Mouse (Mus musculus): ENCODE data around the gene Ttc9. TPM values are rescaled to one million over a fixed set of nuclear protein-coding genes. Genes with fewer than 3 reads are reported as not detected.
A peak's percentile ranks its signal among the peaks of the same experiment; 100 is the strongest.

Ttc9 gene
- polyA plus RNA-seq, 1 experiment from 2014 or later = not detected

- H3K4me1 ChIP-seq (ENCODE audit: insufficient read depth) = no peaks in the 10 kb centered on the region
- DNase-seq (no peak), ATAC-seq (no peak)
- no peaks in the 10 kb centered on the region for H3K27me3 ChIP-seq (ENCODE audit: insufficient read depth, low read length)
- no peaks in the 10 kb centered on the region for H3K9me3 ChIP-seq (ENCODE audit: low read length)
- no peak overlapping the region for H3K4me3 ChIP-seq (ENCODE audit: low read depth, low read length)
- H3K4me2 ChIP-seq (ENCODE audit: low read depth, low read length) = no peak overlapping the region
- no peaks in the 10 kb centered on the region for H3K36me3 ChIP-seq (replicated peaks; ENCODE audit: insufficient read depth, low read length)
- WGBS (ENCODE audit: insufficient replicate concordance) = 78% methylated on average over 6 of the region's 6 CpGs
- no peak overlapping the region for H3K9ac ChIP-seq (replicated peaks)
- TF ChIP-seq CTCF (IDR thresholded peaks at IDR 0.05; ENCODE audit: low read depth) (no peak), EP300 (IDR thresholded peaks at IDR 0.05; ENCODE audit: low read depth) (no peak)
- H3K27ac ChIP-seq (ENCODE audit: low read depth) = no peak overlapping the region
These were observed 15.2 kb upstream of the Ttc9 start for GRCm38 (mm10) chr12:81615807-81616206.

- ATAC-seq = no peak
- Histone ChIP-seq H3K9me3 (ENCODE audit: low read length) (no peaks in the 10 kb centered on the region), H3K27me3 (ENCODE audit: insufficient read depth, low read length) (no peaks in the 10 kb centered on the region), H3K4me3 (ENCODE audit: low read depth, low read length) (no peak overlapping the region), H3K27ac (ENCODE audit: low read depth) (no peak overlapping the region), H3K4me2 (ENCODE audit: low read depth, low read length) (no peak overlapping the region), H3K9ac (replicated peaks) (no peak overlapping the region), H3K36me3 (replicated peaks; ENCODE audit: insufficient read depth, low read length) (no peaks in the 10 kb centered on the region), H3K4me1 (ENCODE audit: insufficient read depth) (no peaks in the 10 kb centered on the region)
- no peak for TF ChIP-seq CTCF (IDR thresholded peaks at IDR 0.05; ENCODE audit: low read depth)
- no peak for TF ChIP-seq EP300 (IDR thresholded peaks at IDR 0.05; ENCODE audit: low read depth)
- WGBS (ENCODE audit: insufficient replicate concordance) = 26% methylated on average over 7 of the region's 7 CpGs
- DNase-seq = no peak
These were observed 14.1 kb upstream of the Ttc9 start for GRCm38 (mm10) chr12:81616980-81617379.

DNA sequence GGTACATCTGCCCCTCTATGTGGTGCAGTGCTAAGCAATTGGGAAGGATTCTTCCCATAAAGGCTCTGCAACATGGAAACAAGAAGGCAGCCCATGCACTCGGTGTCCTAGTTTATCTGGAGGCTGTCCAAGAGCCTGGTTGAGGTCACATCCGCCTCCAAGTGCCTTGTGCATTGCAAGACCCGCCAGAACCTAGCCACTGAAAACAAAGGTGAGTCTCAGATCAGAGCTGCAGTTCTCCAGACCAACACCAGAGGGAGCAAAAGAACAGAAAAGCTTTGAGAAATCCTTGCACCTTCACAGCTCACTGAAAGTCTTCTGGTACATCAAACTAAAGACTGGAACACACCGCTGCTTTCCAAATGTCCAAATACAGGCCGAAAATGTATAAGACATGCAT lies 11.7 kb upstream of the Ttc9 start:
- TF ChIP-seq EP300 (IDR thresholded peaks at IDR 0.05; ENCODE audit: low read depth) (no peak), CTCF (IDR thresholded peaks at IDR 0.05; ENCODE audit: low read depth) (peak; percentile 86)
- H3K36me3 ChIP-seq (replicated peaks; ENCODE audit: insufficient read depth, low read length) = no peaks in the 10 kb centered on the region
- WGBS (ENCODE audit: insufficient replicate concordance) = 13% methylated on average over 5 of the region's 5 CpGs

DNA sequence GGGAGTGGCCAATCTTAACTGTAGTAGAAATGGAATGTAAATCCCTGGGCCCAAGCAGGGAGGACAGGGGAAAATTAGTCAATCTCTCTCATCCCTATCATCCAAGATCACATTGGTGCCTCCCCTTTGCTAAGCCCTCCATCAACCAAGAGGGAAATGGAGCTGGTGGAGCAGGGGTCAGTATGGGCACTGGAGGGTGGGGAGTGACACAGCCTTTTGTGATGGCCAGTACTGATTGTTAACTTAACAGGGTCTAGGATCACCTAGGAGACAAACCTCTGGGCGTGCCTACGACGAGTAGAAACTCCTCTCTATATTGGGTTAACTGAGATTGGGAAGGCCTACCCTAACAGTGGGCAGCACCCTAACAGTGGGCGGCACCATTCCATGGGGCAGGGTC lies 7.7 kb upstream of the Ttc9 start:
- no peak for TF ChIP-seq EP300 (IDR thresholded peaks at IDR 0.05; ENCODE audit: low read depth)
- TF ChIP-seq CTCF (IDR thresholded peaks at IDR 0.05; ENCODE audit: low read depth) = no peak
- WGBS (ENCODE audit: insufficient replicate concordance) = 71% methylated on average over 4 of the region's 4 CpGs

More for the DNA sequence above, 11.7 kb upstream of the Ttc9 start:
- Histone ChIP-seq H3K4me1 (ENCODE audit: insufficient read depth) (no peaks in the 10 kb centered on the region), H3K9me3 (ENCODE audit: low read length) (no peaks in the 10 kb centered on the region), H3K4me3 (ENCODE audit: low read depth, low read length) (no peak overlapping the region), H3K27me3 (ENCODE audit: insufficient read depth, low read length) (no peaks in the 10 kb centered on the region), H3K9ac (replicated peaks) (no peak overlapping the region), H3K4me2 (ENCODE audit: low read depth, low read length) (no peak overlapping the region), H3K27ac (ENCODE audit: low read depth) (no peak overlapping the region)
- ATAC-seq (no peak), DNase-seq (peak; percentile 66)

GRCm38 (mm10) chr12:81626226-81626861 lies 4.7 kb upstream of the Ttc9 start:
- DNase-seq (no peak), ATAC-seq (no peak)
- TF ChIP-seq CTCF (IDR thresholded peaks at IDR 0.05; ENCODE audit: low read depth) (no peak), EP300 (IDR thresholded peaks at IDR 0.05; ENCODE audit: low read depth) (no peak)
- H3K27ac ChIP-seq (ENCODE audit: low read depth) = no peak overlapping the region
- no peak overlapping the region for H3K9ac ChIP-seq (replicated peaks)
- H3K4me2 ChIP-seq (ENCODE audit: low read depth, low read length) = no peak overlapping the region
- H3K4me3 ChIP-seq (ENCODE audit: low read depth, low read length) = no peak overlapping the region
- H3K27me3 ChIP-seq (ENCODE audit: insufficient read depth, low read length) = peaks cover 19% of the 10 kb centered on the region
- no peaks in the 10 kb centered on the region for H3K9me3 ChIP-seq (ENCODE audit: low read length)
- no peaks in the 10 kb centered on the region for H3K36me3 ChIP-seq (replicated peaks; ENCODE audit: insufficient read depth, low read length)
- 66% methylated on average over 12 of the region's 12 CpGs for WGBS (ENCODE audit: insufficient replicate concordance)
- H3K4me1 ChIP-seq (ENCODE audit: insufficient read depth) = no peaks in the 10 kb centered on the region

More for the DNA sequence above, 7.7 kb upstream of the Ttc9 start:
- DNase-seq (no peak), ATAC-seq (no peak)
- H3K4me1 ChIP-seq (ENCODE audit: insufficient read depth) = no peaks in the 10 kb centered on the region
- H3K36me3 ChIP-seq (replicated peaks; ENCODE audit: insufficient read depth, low read length) = no peaks in the 10 kb centered on the region
- no peak overlapping the region for H3K27ac ChIP-seq (ENCODE audit: low read depth)
- no peaks in the 10 kb centered on the region for H3K27me3 ChIP-seq (ENCODE audit: insufficient read depth, low read length)
- no peak overlapping the region for H3K4me2 ChIP-seq (ENCODE audit: low read depth, low read length)
- H3K9me3 ChIP-seq (ENCODE audit: low read length) = no peaks in the 10 kb centered on the region
- H3K9ac ChIP-seq (replicated peaks) = no peak overlapping the region
- H3K4me3 ChIP-seq (ENCODE audit: low read depth, low read length) = no peak overlapping the region

DNA sequence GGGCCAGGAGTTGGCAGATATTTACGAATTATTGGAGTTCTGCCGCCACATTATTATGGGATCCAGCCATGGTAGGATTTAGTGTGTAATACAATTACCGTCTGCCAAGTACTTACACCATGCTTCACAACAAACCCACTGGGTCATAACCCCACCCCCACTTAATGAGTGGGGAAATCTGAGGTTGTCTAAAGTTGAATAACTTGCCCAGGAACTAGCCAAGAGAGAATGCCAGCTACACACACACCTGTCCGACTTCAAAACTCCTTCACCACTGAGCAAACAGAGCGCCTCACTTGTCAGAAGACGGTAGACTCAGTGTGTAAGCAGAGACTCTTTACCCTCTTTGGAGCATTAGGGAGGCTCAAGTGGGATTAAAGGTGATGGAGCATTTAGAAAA lies 3.6 kb upstream of the Ttc9 start:
- peaks cover 5% of the 10 kb centered on the region; the same call in 1 of the 2 replicates for H3K4me1 ChIP-seq (ENCODE audit: insufficient read depth)
- no peak overlapping the region for H3K9ac ChIP-seq (replicated peaks)
- WGBS (ENCODE audit: insufficient replicate concordance) = 74% methylated on average over 6 of the region's 6 CpGs
- no peaks in the 10 kb centered on the region for H3K36me3 ChIP-seq (replicated peaks; ENCODE audit: insufficient read depth, low read length)
- H3K27ac ChIP-seq (ENCODE audit: low read depth) = no peak overlapping the region
- peaks cover 29% of the 10 kb centered on the region for H3K27me3 ChIP-seq (ENCODE audit: insufficient read depth, low read length)
- DNase-seq = no peak
- no peak for TF ChIP-seq CTCF (IDR thresholded peaks at IDR 0.05; ENCODE audit: low read depth)
- no peak for TF ChIP-seq EP300 (IDR thresholded peaks at IDR 0.05; ENCODE audit: low read depth)
- no peak for ATAC-seq
- H3K4me3 ChIP-seq (ENCODE audit: low read depth, low read length) = no peak overlapping the region
- no peaks in the 10 kb centered on the region for H3K9me3 ChIP-seq (ENCODE audit: low read length)
- H3K4me2 ChIP-seq (ENCODE audit: low read depth, low read length) = no peak overlapping the region
